Mouse (Mus musculus) olfactory bulb, adult 2 months (tissue): ENCODE results near the gene Gfpt2.

Experiments
- CTCF ChIP-seq: fragments of 200-500 bp; IDR thresholded peaks from 2 replicates; pipeline ENCODE4 v1.5.1; 2012; ENCODE audit warnings: low read depth, mild to moderate bottlenecking, low read length, moderate library complexity; ENCODE audit not compliant: insufficient read depth
- POLR2A ChIP-seq: fragments of 200-500 bp; IDR thresholded peaks from 2 replicates; pipeline ENCODE4 v1.6.1; 2012; ENCODE audit warnings: mild to moderate bottlenecking, low read depth, low read length, moderate library complexity; ENCODE audit not compliant: insufficient read depth

DNA sequence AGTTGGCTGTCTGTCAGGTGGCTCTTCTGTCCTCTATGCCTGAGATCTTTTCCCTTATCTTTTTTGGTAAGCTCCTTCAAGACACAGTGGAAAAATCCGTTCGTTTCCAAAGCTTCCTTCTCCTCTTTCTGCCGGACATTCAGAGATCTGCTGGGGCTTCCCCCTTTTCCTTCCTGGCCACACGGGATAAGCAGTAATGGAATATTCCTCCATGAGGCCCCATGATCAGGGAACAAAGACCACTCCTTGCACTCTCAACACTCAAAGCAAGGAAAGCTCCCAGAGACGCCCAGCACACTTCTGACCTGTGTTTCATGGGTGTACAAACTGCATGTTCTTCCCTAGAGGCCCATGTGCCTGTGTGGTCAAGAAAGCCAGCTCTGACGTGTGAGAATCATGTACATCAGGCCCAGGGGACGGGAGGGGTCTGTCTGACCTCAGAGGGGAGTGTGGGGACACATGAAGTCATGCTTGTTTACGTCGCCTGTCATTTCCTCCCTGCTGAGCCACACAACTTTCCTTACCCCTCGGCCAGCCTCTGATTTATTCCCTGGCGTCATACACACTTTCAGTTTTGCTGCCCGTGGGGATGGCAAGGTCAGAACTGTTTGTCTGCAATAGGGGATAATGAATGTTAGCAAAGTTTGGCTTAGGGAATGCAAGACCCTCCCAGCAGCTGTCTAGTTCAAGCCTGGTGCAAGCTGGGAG lies 38.9 kb upstream of the Gfpt2 start:
- no peak for TF ChIP-seq POLR2A
- TF ChIP-seq CTCF, result no peak
